Mouse (Mus musculus) embryonic fibroblast, embryonic 13.5 days (primary cell): Measurements from ENCODE around the gene Sept12.

Experiments
- CTCF ChIP-seq: IDR thresholded peaks from 2 replicates; pipeline ENCODE4 v1.5.1; 2011; ENCODE audit warnings: mild to moderate bottlenecking, control low read depth, low read length, moderate library complexity, borderline replicate concordance; ENCODE audit not compliant: insufficient read depth
- POLR2A ChIP-seq: IDR thresholded peaks from 2 replicates; pipeline ENCODE4 v1.6.1; 2011; ENCODE audit warnings: low read depth, mild to moderate bottlenecking, control low read depth, low read length, moderate library complexity

DNA sequence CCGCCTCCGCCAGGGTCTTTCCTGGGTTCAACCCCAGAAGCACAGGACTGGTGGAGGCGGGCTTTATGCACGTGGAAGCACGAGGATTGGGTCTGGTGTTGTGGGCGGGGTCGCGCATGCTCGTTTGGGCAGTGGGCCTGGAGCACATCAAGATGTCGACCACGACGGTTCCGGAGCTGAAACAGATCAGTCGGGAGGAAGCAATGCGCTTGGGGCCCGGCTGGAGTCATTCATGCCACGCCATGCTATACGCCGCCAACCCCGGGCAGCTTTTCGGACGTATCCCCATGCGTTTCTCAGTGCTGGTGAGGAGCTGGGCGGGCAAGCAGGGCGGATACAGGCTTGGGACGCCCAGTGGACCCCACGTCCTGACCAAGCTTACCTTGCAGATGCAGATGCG is 58.7 kb downstream of the Sept12 start:
- peak; percentile 93 for TF ChIP-seq POLR2A
- no peak for TF ChIP-seq CTCF
